Mouse (Mus musculus) stomach, postnatal 0 days (tissue): Measurements from ENCODE around the gene Chmp6. TPM values are rescaled to one million over a fixed set of nuclear protein-coding genes. Genes with fewer than 3 reads are reported as not detected.

Experiments
- ATAC-seq: fragments of 200-750 bp; cut with Nextera tagmentation; 2 replicates; pipeline ENCODE4 v1.8.0; 2017; ENCODE audit not compliant: low FRiP score, low TSS enrichment
- DNase-seq: peaks from one replicate; pipeline ENCODE4 v3.0.0-alpha.2; 2016; ENCODE audit warnings: low spot score
- H3K27ac ChIP-seq: fragments of 300-500 bp; sonication (generic); replicated peaks from 2 replicates; pipeline ENCODE4 v1.5.1; 2014; ENCODE audit warnings: mild to moderate bottlenecking, control low read depth
- H3K27me3 ChIP-seq: fragments of 300-500 bp; sonication (generic); 2 replicates; pipeline ENCODE4 v1.6.1; 2014; ENCODE audit warnings: low read length; ENCODE audit not compliant: control insufficient read depth, insufficient read depth
- H3K36me3 ChIP-seq: fragments of 300-500 bp; sonication (generic); 2 replicates; pipeline ENCODE4 v1.6.1; 2014; ENCODE audit warnings: low read length, mixed read lengths; ENCODE audit not compliant: control insufficient read depth, insufficient read depth
- H3K4me1 ChIP-seq: fragments of 300-500 bp; sonication (generic); replicated peaks from 2 replicates; pipeline ENCODE4 v1.6.1; 2014; ENCODE audit warnings: antibody characterized with exemption; ENCODE audit not compliant: control insufficient read depth, insufficient read depth
- H3K4me2 ChIP-seq: fragments of 300-500 bp; sonication (generic); replicated peaks from 2 replicates; pipeline ENCODE4 v1.6.1; 2014; ENCODE audit warnings: low read depth, mild to moderate bottlenecking, control low read depth, moderate library complexity
- H3K4me3 ChIP-seq: fragments of 300-500 bp; sonication (generic); 2 replicates; pipeline ENCODE4 v1.5.1; 2014; ENCODE audit warnings: low read depth, low read length, control low read depth
- H3K9ac ChIP-seq: fragments of 300-500 bp; sonication (generic); 2 replicates; pipeline ENCODE4 v1.6.1; 2014; ENCODE audit warnings: mild to moderate bottlenecking, low read length, control low read depth, mixed read lengths
- H3K9me3 ChIP-seq: fragments of 300-500 bp; sonication (generic); 2 replicates; pipeline ENCODE4 v1.6.1; 2016; ENCODE audit warnings: low read length; ENCODE audit not compliant: control insufficient read depth
- CTCF ChIP-seq: IDR thresholded peaks from 2 replicates; pipeline ENCODE4 v1.5.1; 2016; ENCODE audit warnings: antibody characterized with exemption, low read depth, mild to moderate bottlenecking, moderate library complexity
- EP300 ChIP-seq: optimal IDR thresholded peaks from 2 replicates; pipeline ENCODE3; 2016; ENCODE audit warnings: antibody characterized with exemption
- WGBS: fragments of 180-500 bp; shearing (Covaris S2); extraction: QIAGEN DNeasy Blood & Tissue Kit; methylation state at CpG from one replicate; pipeline ENCODE4 v1.1.7; 2014; 5-methylcytosine and 5-hydroxymethylcytosine counted together
- polyA plus RNA-seq: library from polyadenylated mRNA; unstranded; fragments of >200 nt; fragmentation: Nextera tagmentation; extraction: Ambion mirVana; gene quantifications from 2 replicates; pipeline ENCODE4 v1.2.1, GENCODE M21; 2015

Chmp6 gene
- polyA plus RNA-seq, 1 experiment from 2014 or later, result 84.5 TPM

DNA sequence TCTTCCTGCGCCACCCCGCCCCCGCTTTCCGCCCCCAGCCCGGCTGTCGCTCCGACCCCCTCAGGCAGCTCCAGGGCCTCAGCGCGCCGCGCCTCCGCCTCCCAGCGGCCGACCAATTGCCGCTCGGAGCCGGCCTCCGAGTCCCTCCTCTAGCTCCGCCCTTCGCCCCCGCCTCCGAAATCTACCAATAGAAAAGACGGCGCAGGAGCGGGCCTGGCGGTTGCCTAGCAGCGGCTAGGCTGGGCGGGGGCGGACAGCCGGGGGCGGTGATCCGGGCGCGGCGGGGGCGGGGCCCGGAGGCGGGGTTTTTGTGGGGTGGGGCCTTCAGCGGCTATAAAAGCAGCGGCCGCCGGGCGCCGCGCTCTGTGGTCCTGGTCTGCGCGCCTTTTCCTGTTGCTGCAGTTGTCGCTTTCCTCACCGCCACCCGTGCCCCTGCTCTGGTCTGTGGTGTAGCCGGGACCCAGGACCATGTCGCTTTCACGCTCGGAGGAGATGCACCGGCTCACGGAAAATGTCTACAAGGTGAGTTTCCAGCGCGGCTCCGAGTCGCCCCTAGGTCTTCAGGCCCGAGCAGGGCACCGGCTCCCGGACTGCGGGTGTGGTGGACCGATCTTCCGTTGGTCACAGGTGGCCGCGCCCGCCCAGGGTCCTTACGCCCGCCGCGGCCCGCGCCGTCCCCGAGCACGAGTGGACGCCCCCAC is 29.6 kb downstream of the Chmp6 start, which contains the start of gene Baiap2:
Baiap2 (plus strand) TSS at position 37 of the 701 bp plus-strand sequence.
- peak; percentile 92 for ATAC-seq
- TF ChIP-seq EP300 (no peak), CTCF (peak; percentile 40)
- Histone ChIP-seq H3K36me3 (no peaks in the 10 kb centered on the region), H3K4me3 (peak within 1 kb of the TSS; percentile 84), H3K9ac (peak within 1 kb of the TSS; percentile 92), H3K27ac (peak within 1 kb of the TSS; percentile 90), H3K27me3 (no peaks in the 10 kb centered on the region), H3K4me1 (peaks cover 19% of the 10 kb centered on the region), H3K9me3 (no peaks in the 10 kb centered on the region), H3K4me2 (peak within 1 kb of the TSS; percentile 94)
- WGBS, result under 1% methylated on average over 68 of the region's 79 CpGs
- DNase-seq, result peak; percentile 99

DNA sequence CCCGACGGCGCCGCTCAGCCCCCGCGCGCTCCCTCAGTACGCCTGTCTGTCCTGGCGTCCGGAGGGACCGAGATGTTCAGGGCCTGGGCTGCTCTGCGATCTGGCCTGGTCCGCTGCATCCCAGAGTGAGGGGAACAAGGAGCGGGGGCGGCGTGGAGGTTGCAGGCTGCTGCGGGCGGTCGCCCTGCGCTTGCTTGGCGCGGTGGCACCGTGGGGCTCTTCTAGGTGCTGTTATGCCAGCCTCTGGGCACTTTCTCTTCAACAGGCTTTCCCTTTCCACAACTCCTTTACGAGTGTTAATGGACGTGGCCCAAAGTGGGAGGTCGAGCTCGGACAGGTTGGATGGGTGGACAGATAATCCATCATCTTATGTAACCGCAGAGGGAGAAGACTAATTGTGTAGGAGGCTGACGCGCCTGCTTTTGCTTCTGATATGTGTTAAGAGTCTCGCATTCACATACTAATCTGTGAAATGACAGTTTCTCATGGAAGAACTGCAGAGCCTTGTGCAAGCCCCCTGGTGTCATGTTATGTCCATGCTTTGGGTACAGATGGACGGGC is 30.3 kb downstream of the Chmp6 start:
- peak overlapping the region; percentile 92 for H3K9ac ChIP-seq
- no peaks in the 10 kb centered on the region for H3K27me3 ChIP-seq
- no peaks in the 10 kb centered on the region for H3K9me3 ChIP-seq
- peaks cover 16% of the 10 kb centered on the region for H3K4me1 ChIP-seq
- DNase-seq, result peak; percentile 46
- TF ChIP-seq CTCF, result peak; percentile 50
- TF ChIP-seq EP300, result no peak
- peak overlapping the region; percentile 85 for H3K27ac ChIP-seq
- H3K36me3 ChIP-seq, result no peaks in the 10 kb centered on the region
- WGBS, result 3% methylated on average over 30 of the region's 32 CpGs
- H3K4me3 ChIP-seq, result peak overlapping the region; percentile 84
- peak overlapping the region; percentile 94 for H3K4me2 ChIP-seq
- no peak for ATAC-seq

DNA sequence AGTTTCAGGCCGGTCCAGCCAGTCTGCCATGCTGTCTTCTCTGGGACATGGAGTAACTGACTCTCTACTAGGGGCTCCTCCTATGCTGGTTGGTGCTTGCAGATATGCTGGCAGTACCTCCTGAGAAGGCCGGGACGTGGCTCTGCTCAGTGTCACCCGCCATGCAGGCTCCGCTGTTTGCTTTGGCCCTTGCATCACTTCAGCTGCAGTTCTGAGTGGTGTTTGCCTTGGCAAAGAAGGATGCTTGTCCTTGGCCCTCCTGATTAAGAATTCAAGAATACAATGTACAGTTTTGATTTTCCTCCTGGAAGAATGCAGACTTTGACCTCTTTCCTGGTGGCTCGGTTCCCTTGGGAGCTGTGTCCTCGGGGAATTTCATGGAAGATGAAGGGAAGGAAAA is 32.1 kb downstream of the Chmp6 start:
- Histone ChIP-seq H3K4me2 (0 out of 2 replicates have a peak overlapping the region, but pooled peaks have one; percentile 20), H3K4me3 (no peak overlapping the region)
- DNase-seq, result peak; percentile 83

DNA sequence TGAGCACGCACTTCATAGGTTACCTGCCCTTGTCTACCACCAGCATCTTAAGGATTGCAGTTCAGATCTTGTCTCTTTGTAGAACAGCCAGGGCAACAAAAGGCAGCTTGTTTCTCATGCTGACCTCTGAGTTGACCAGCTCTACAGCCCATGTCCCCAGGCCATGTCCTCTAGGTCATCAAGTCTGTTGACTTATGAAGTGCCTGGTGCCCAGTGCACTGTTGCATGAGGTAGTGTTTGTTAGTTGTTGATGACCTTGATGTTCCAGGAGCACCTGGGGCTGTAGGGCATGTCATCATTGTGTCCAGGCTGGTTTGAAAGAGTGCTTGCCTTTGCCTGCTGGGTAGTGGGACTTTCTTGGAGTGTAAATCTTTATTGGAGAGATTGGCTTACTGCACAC is 34.2 kb downstream of the Chmp6 start:
- no peak for DNase-seq
- no peaks in the 10 kb centered on the region for H3K27me3 ChIP-seq
- ATAC-seq, result no peak
- H3K9me3 ChIP-seq, result no peaks in the 10 kb centered on the region
- WGBS, result 76% methylated on average over 1 of the region's 1 CpGs
- TF ChIP-seq EP300 (no peak), CTCF (no peak)
- H3K27ac ChIP-seq, result no peak overlapping the region
- no peak overlapping the region for H3K4me2 ChIP-seq
- H3K4me1 ChIP-seq, result peaks cover 8% of the 10 kb centered on the region; the same call in 1 of the 2 replicates
- H3K36me3 ChIP-seq, result no peaks in the 10 kb centered on the region
- no peak overlapping the region for H3K4me3 ChIP-seq
- no peak overlapping the region for H3K9ac ChIP-seq

More for the DNA sequence above, 32.1 kb downstream of the Chmp6 start:
- H3K4me1 ChIP-seq, result peaks cover 14% of the 10 kb centered on the region
- ATAC-seq, result peak; percentile 47
- H3K27ac ChIP-seq, result peak overlapping the region; percentile 74
- no peaks in the 10 kb centered on the region for H3K27me3 ChIP-seq
- no peaks in the 10 kb centered on the region for H3K36me3 ChIP-seq
- no peaks in the 10 kb centered on the region for H3K9me3 ChIP-seq
- no peak for TF ChIP-seq EP300
- TF ChIP-seq CTCF, result no peak
- H3K9ac ChIP-seq, result no peak overlapping the region
- WGBS, result 39% methylated on average over 7 of the region's 7 CpGs

DNA sequence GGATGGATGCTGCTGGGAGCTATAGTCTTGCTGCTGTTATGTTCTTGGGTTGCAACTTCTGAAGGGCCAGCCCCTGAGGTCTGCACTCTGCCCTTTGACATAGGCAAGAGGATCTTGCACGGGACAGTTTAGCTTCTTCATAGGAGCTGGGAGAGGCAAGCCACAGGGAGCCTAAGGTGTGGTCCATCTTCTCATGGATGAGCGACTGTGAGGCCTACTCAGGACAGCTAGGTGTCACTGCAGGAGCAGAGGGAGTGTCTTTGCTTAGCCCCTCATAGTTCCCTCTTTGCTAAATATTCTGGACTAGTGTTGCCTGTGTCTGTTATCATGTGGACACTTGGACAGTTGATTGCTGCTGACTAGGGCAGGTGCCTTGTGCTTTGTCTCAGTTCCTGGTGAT is 34.7 kb downstream of the Chmp6 start:
- H3K4me2 ChIP-seq, result no peak overlapping the region
- H3K9me3 ChIP-seq, result no peaks in the 10 kb centered on the region
- TF ChIP-seq CTCF (peak; percentile 52), EP300 (no peak)
- 47% methylated on average over 2 of the region's 2 CpGs for WGBS
- H3K9ac ChIP-seq, result no peak overlapping the region
- H3K4me1 ChIP-seq, result peaks cover 8% of the 10 kb centered on the region; the same call in 1 of the 2 replicates
- no peak for ATAC-seq
- no peaks in the 10 kb centered on the region for H3K36me3 ChIP-seq
- peak overlapping the region; percentile 70; the same call in 1 of the 2 replicates for H3K27ac ChIP-seq
- H3K27me3 ChIP-seq, result no peaks in the 10 kb centered on the region
- no peak overlapping the region for H3K4me3 ChIP-seq
- no peak for DNase-seq

DNA sequence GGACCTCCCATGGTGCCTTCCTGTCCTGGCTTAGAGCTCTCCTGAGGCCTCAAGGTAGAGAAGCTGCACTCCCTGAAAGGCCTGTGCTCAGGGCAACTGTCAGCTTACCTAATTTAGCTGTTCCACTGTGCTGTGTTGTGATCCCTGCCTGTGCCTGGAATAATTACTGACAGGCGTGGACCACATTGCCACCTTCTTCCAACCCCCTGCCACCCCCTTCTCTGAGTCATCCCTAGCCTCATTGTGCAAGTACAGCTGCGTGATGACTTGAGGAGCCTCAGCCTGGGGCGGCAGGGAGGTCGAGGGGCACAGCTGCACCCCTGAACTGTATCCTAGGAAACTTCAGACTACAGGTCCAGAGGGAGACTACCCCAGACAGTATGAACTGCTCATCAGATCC is 35.1 kb downstream of the Chmp6 start:
- peaks cover 10% of the 10 kb centered on the region; the same call in 1 of the 2 replicates for H3K4me1 ChIP-seq
- H3K9ac ChIP-seq, result no peak overlapping the region
- no peak overlapping the region for H3K4me2 ChIP-seq
- DNase-seq (no peak), ATAC-seq (0 out of 2 replicates have a peak, but pooled peaks have one; percentile 10)
- H3K36me3 ChIP-seq, result no peaks in the 10 kb centered on the region
- WGBS, result 56% methylated on average over 4 of the region's 4 CpGs
- no peaks in the 10 kb centered on the region for H3K9me3 ChIP-seq
- no peak overlapping the region for H3K4me3 ChIP-seq
- peak overlapping the region; percentile 70 for H3K27ac ChIP-seq
- H3K27me3 ChIP-seq, result no peaks in the 10 kb centered on the region
- TF ChIP-seq EP300, result no peak
- TF ChIP-seq CTCF, result no peak
